Mouse (Mus musculus): ENCODE measurements around the gene Sorcs2.

- TF ChIP-seq POLR2A (IDR thresholded peaks at IDR 0.05; ENCODE audit: borderline replicate concordance, control insufficient read depth, low read depth, low read length) = no peak
- TF ChIP-seq CTCF (IDR thresholded peaks at IDR 0.05; ENCODE audit: control insufficient read depth, insufficient read depth, low read length) = no peak
Measured at GRCm38 (mm10) chr5:36368511-36369135, 29.3 kb downstream of the Sorcs2 start.
